9 mouse cellular contexts compared by ENCODE assay signal in the genomic region with DNA sequence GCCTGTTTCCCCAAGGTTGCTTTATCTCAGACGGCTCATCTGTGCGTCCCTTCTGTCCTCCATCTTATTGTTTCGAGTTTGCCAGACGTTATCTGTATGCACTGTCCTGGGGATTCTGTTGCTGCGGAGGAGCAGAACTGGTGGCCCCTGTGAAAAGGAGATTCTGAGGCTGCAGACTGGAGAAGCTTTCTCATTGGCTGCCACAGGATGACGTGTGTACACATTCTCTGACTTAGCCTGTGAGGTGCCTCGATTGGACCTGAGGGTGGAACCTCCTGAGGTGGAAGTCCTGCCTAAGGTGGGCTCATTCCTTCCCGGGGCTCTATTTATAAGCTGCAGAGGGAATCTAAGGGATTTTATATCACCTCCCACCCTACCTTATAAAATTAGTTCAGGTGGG. TPM values are rescaled to one million over a fixed set of nuclear protein-coding genes. Genes with fewer than 3 reads are reported as not detected.
DNase-seq lines count a peak whose midpoint lies in the region; ATAC-seq and TF ChIP-seq lines count a peak whose summit lies in the region.
"Had no signal": no experiment of that assay in that cellular context is flagged by ENCODE, and none has a peak within 500 bp of the region (broad histone marks: within the 10 kb centered on the region; RNA-seq: fewer than 3 reads in every experiment).

No protein-coding gene starts in this region.

- H3K4me1 ChIP-seq in heart, embryonic 13.5 days, result peaks cover 38% of the 10 kb centered on the region
- peaks cover 12 to 30% of the 10 kb centered on the region in 2 experiments for H3K4me1 ChIP-seq in MEL (ENCODE audit: control insufficient read depth in 1 of 2, insufficient read depth in 2 of 2, low read length in 2 of 2)
- peaks cover 38% of the 10 kb centered on the region for H3K4me1 ChIP-seq in forebrain, embryonic 15.5 days

- DNase-seq in heart, adult 9 months (ENCODE audit: low spot score in 2 of 2), result no peak
- peak; percentile 97 for DNase-seq in MEL (ENCODE audit: low read depth, low spot score)
- DNase-seq in cerebellum, adult 8-10 months, result no peak
- no peak for DNase-seq in ovary, postnatal 14 days (ENCODE audit: low spot score)

- no peak for TF ChIP-seq RAD21 in MEL (IDR thresholded peaks at IDR 0.05; ENCODE audit: low read depth, low read length)

- H3K9me3 ChIP-seq in heart, embryonic 13.5 days, result no peaks in the 10 kb centered on the region
- H3K9me3 ChIP-seq in MEL (replicated peaks; ENCODE audit: insufficient read depth, low read length), result no peaks in the 10 kb centered on the region
- no peaks in the 10 kb centered on the region for H3K9me3 ChIP-seq in forebrain, embryonic 15.5 days

- ATAC-seq in heart, embryonic 13.5 days (ENCODE audit: extremely low read depth, insufficient number of reproducible peaks, low FRiP score, low TSS enrichment), result peak; percentile 62; the same call in 1 of the 2 replicates
- ATAC-seq in forebrain, embryonic 15.5 days (replicated peaks), result 0 out of 2 replicates have a peak, but pooled peaks have one; percentile 32
- peak; percentile 48; the same call in 1 of the 2 replicates for ATAC-seq in megakaryocyte, adult 5-6 weeks (ENCODE audit: poor library complexity, severe bottlenecking)
- no peak for ATAC-seq in monocyte, adult 5-6 weeks (replicated peaks; ENCODE audit: insufficient number of reproducible peaks, low FRiP score, low TSS enrichment, poor library complexity, severe bottlenecking)

- H3K4me2 ChIP-seq in heart, embryonic 13.5 days, result peak overlapping the region; percentile 61
- no peak overlapping the region for H3K4me2 ChIP-seq in forebrain, embryonic 15.5 days (replicated peaks)

- H3K9ac ChIP-seq in heart, embryonic 13.5 days, result peak overlapping the region; percentile 58; the same call in 1 of the 2 replicates
- H3K9ac ChIP-seq in MEL (ENCODE audit: control insufficient read depth, low read depth, low read length, poor library complexity, severe bottlenecking), result peak overlapping the region; percentile 56
- H3K9ac ChIP-seq in forebrain, embryonic 15.5 days (replicated peaks), result no peak overlapping the region

- TF ChIP-seq EP300 in MEL (IDR thresholded peaks at IDR 0.05; ENCODE audit: low read depth in 1 of 2, low read length in 2 of 2), result peak in 1 of 2 experiments; percentile 75; a peak in 2 of 4 replicates

- TF ChIP-seq POLR2A in MEL (IDR thresholded peaks at IDR 0.05; ENCODE audit: control insufficient read depth in 1 of 2, insufficient read depth in 1 of 2, low read depth in 1 of 2, low read length in 2 of 2, poor library complexity in 1 of 2), result peak in 1 of 2 experiments; percentile 50; a peak in 1 of 4 replicates

- H3K4me3 ChIP-seq in heart, embryonic 13.5 days, result peak overlapping the region; percentile 30
- H3K4me3 ChIP-seq in MEL (ENCODE audit: control insufficient read depth in 1 of 2, insufficient read depth in 1 of 2, low read depth in 2 of 2, low read length in 2 of 2), result peak overlapping the region; percentile 35 to 54
- no peak overlapping the region for H3K4me3 ChIP-seq in forebrain, embryonic 15.5 days

- no peaks in the 10 kb centered on the region for H3K27me3 ChIP-seq in heart, embryonic 13.5 days (replicated peaks)
- H3K27me3 ChIP-seq in MEL (ENCODE audit: control insufficient read depth in 1 of 2, insufficient read depth in 2 of 2, low read length in 2 of 2), result no peaks in the 10 kb centered on the region
- H3K27me3 ChIP-seq in forebrain, embryonic 15.5 days, result no peaks in the 10 kb centered on the region

- peaks cover 12% of the 10 kb centered on the region for H3K79me2 ChIP-seq in MEL (ENCODE audit: control insufficient read depth, insufficient read depth, low read length, poor library complexity)

- whole genome bisulfite sequencing in heart, embryonic 13.5 days, result 18% methylated on average over 8 of the region's 8 CpGs
- 28% methylated on average over 8 of the region's 8 CpGs for WGBS in forebrain, embryonic 15.5 days

- TF ChIP-seq CTCF in MEL (IDR thresholded peaks at IDR 0.05 in 2 of 3, conservative IDR thresholded peaks at IDR 0.05 in 1 of 3; ENCODE audit: control insufficient read depth in 1 of 3, insufficient read depth in 1 of 3, low read depth in 2 of 3, low read length in 3 of 3, poor library complexity in 1 of 3, severe bottlenecking in 1 of 3), result no peak

- 0 out of 2 replicates have a peak overlapping the region, but pooled peaks have one; percentile 14 for H3K27ac ChIP-seq in heart, embryonic 13.5 days (replicated peaks)
- peak overlapping the region; percentile 83 for H3K27ac ChIP-seq in MEL (ENCODE audit: control insufficient read depth, low read depth, low read length)
- peak overlapping the region; percentile 19 for H3K27ac ChIP-seq in forebrain, embryonic 15.5 days (replicated peaks)
- H3K27ac ChIP-seq: macrophage had no signal

- H3K36me3 ChIP-seq in heart, embryonic 13.5 days, result peaks cover 9% of the 10 kb centered on the region
- peaks cover 0 to 30% of the 10 kb centered on the region in 2 experiments; a peak in 2 of 4 replicates for H3K36me3 ChIP-seq in MEL (ENCODE audit: control insufficient read depth in 1 of 2, insufficient read depth in 2 of 2, low read length in 2 of 2)
- H3K36me3 ChIP-seq in forebrain, embryonic 15.5 days, result no peaks in the 10 kb centered on the region

TF ChIP-seq in MEL, 35 proteins besides CTCF, POLR2A, EP300 and RAD21 (continues in another document):
- TF ChIP-seq HCFC1 (IDR thresholded peaks at IDR 0.05; ENCODE audit: low read depth, low read length) (peak; percentile 50), ELF1 (IDR thresholded peaks at IDR 0.05; ENCODE audit: low read depth, low read length) (no peak), ZKSCAN1 (IDR thresholded peaks at IDR 0.05; ENCODE audit: low read depth, low read length) (no peak), MXI1 (IDR thresholded peaks at IDR 0.05; ENCODE audit: low read depth, low read length) (peak; percentile 26; the same call in 1 of the 2 replicates), ETS1 (IDR thresholded peaks at IDR 0.05; ENCODE audit: low read depth, low read length) (peak; percentile 80), TBP (IDR thresholded peaks at IDR 0.05; ENCODE audit: low read depth, low read length) (peak; percentile 43; the same call in 1 of the 2 replicates), RCOR1 (IDR thresholded peaks at IDR 0.05; ENCODE audit: low read depth, low read length) (peak; percentile 12; the same call in 1 of the 2 replicates), KAT2A (conservative IDR thresholded peaks at IDR 0.05; ENCODE audit: low read depth, low read length) (no peak), MAFK (IDR thresholded peaks at IDR 0.05; ENCODE audit: borderline replicate concordance, low read depth, low read length) (no peak), MYC (IDR thresholded peaks at IDR 0.05; ENCODE audit: low read depth, low read length) (no peak), UBTF (IDR thresholded peaks at IDR 0.05; ENCODE audit: borderline replicate concordance, insufficient read depth, low read depth, low read length) (no peak), ZC3H11A (IDR thresholded peaks at IDR 0.05; ENCODE audit: low read depth, low read length) (0 out of 2 replicates have a peak, but pooled peaks have one; percentile 6), USF1 (IDR thresholded peaks at IDR 0.05; ENCODE audit: low read depth, low read length) (no peak), ZNF384 (IDR thresholded peaks at IDR 0.05; ENCODE audit: low read depth, low read length) (peak; percentile 3; the same call in 1 of the 2 replicates), MEF2A (IDR thresholded peaks at IDR 0.05; ENCODE audit: extremely low read depth, insufficient replicate concordance, low read depth, low read length, poor library complexity, severe bottlenecking) (no peak), TCF12 (IDR thresholded peaks at IDR 0.05; ENCODE audit: low read depth, low read length) (peak; percentile 77), TAL1 (IDR thresholded peaks at IDR 0.05; ENCODE audit: low read length) (peak; percentile 73), E2F4 (IDR thresholded peaks at IDR 0.05; ENCODE audit: borderline replicate concordance, low read depth, low read length) (no peak), USF2 (IDR thresholded peaks at IDR 0.05; ENCODE audit: borderline replicate concordance in 1 of 2, insufficient read depth in 1 of 2, low read depth in 1 of 2, low read length in 2 of 2) (no peak), GABPA (IDR thresholded peaks at IDR 0.05; ENCODE audit: low read depth, low read length) (no peak), SIN3A (IDR thresholded peaks at IDR 0.05; ENCODE audit: low read length) (peak; percentile 85), CHD2 (IDR thresholded peaks at IDR 0.05; ENCODE audit: low read length) (no peak)

RNA-seq across cellular contexts. Expression of a gene that starts 37.7 kb away (rescaled TPM):
- 19.7 and 20.1 TPM in 2 replicates for polyA plus RNA-seq in heart, embryonic 13.5 days (2015; fragmentation: Nextera tagmentation; extraction: Ambion mirVana)
- total RNA-seq in MEL (2012; rRNA removed), result 16.6 and 18.4 TPM in 2 replicates
- polyA plus RNA-seq in MEL (2012; ENCODE audit: insufficient read depth in 1 of 2, insufficient read length in 2 of 2, low read depth in 1 of 2, low replicate concordance in 2 of 2, missing spikeins in 1 of 2), result 10 to 100 TPM in 1 of 2 experiments, not detected in 1; 36.0 TPM
- 99.8 and 102 TPM in 2 replicates for polyA plus RNA-seq in forebrain, embryonic 15.5 days (2015; fragmentation: Nextera tagmentation; extraction: Ambion mirVana)
- total RNA-seq in megakaryocyte, adult 5-6 weeks (2015), result 67.1 and 73.4 TPM in 2 replicates
- 39.3 and 50.3 TPM in 2 replicates for total RNA-seq in megakaryocyte, adult 5-6 weeks (2017)
- 25.0 to 32.6 TPM (median 27.0 TPM) in 3 replicates for total RNA-seq in monocyte, adult 5-6 weeks (2017)

RNA-seq across cellular contexts. Expression of a gene that starts 51.7 kb away (rescaled TPM):
- polyA plus RNA-seq in heart, embryonic 13.5 days (2015; fragmentation: Nextera tagmentation; extraction: Ambion mirVana), result 3.6 and 4.3 TPM in 2 replicates
- 6.5 and 7.4 TPM in 2 replicates for total RNA-seq in MEL (2012; rRNA removed)
- polyA plus RNA-seq in MEL (2012; ENCODE audit: insufficient read depth in 1 of 2, insufficient read length in 2 of 2, low read depth in 1 of 2, low replicate concordance in 2 of 2, missing spikeins in 1 of 2), result 10 to 100 TPM in 1 of 2 experiments, not detected in 1; 16.6 TPM
- 8.6 and 9.1 TPM in 2 replicates for polyA plus RNA-seq in forebrain, embryonic 15.5 days (2015; fragmentation: Nextera tagmentation; extraction: Ambion mirVana)
- 3.1 and 3.3 TPM in 2 replicates for total RNA-seq in megakaryocyte, adult 5-6 weeks (2015)
- 1.5 and 2.1 TPM in 2 replicates for total RNA-seq in megakaryocyte, adult 5-6 weeks (2017)
- total RNA-seq in monocyte, adult 5-6 weeks (2017), result 2.0 to 3.9 TPM (median 2.7 TPM) in 3 replicates

RNA-seq across cellular contexts. Expression of a gene that starts 56.6 kb away (rescaled TPM):
- 0.44 and 0.65 TPM in 2 replicates for polyA plus RNA-seq in heart, embryonic 13.5 days (2015; fragmentation: Nextera tagmentation; extraction: Ambion mirVana)
- total RNA-seq in MEL (2012; rRNA removed), result 0.03 and 0.04 TPM in 2 replicates
- polyA plus RNA-seq in MEL (2012; ENCODE audit: insufficient read depth in 1 of 2, insufficient read length in 2 of 2, low read depth in 1 of 2, low replicate concordance in 2 of 2, missing spikeins in 1 of 2), result not detected
- polyA plus RNA-seq in forebrain, embryonic 15.5 days (2015; fragmentation: Nextera tagmentation; extraction: Ambion mirVana), result 0.54 and 0.60 TPM in 2 replicates
- total RNA-seq in megakaryocyte, adult 5-6 weeks (2015), result 0.05 TPM in 1 of 2 replicates, not detected in the other
- 0.07 TPM in 1 of 2 replicates, not detected in the other for total RNA-seq in megakaryocyte, adult 5-6 weeks (2017)
- total RNA-seq in monocyte, adult 5-6 weeks (2017), result not detected in 3 replicates

Comparison
In these comparisons a context has a peak if more than half of its experiments do, and no peak if none do; other contexts are left out.
1. H3K27ac ChIP-seq: peak in every context shown above with its lines; median percentile 83 in MEL; 19 in forebrain, embryonic 15.5 days; 14 in heart, embryonic 13.5 days.